ENCODE assay signal across 11 mouse cellular contexts in genomic region chr1:133736664-133737063, GRCm38 (mm10). TPM values are rescaled to one million over a fixed set of nuclear protein-coding genes. Genes with fewer than 3 reads are reported as not detected.
A peak's percentile ranks its signal among the peaks of the same experiment; 100 is the strongest.
DNase-seq lines count a peak whose midpoint lies in the region; ATAC-seq and TF ChIP-seq lines count a peak whose summit lies in the region.
"Had no signal": no experiment of that assay in that cellular context is flagged by ENCODE, and none has a peak within 500 bp of the region (broad histone marks: within the 10 kb centered on the region; RNA-seq: fewer than 3 reads in every experiment).

No protein-coding gene starts in this region.

- H3K27me3 ChIP-seq in forebrain, embryonic 14.5 days (replicated peaks; ENCODE audit: control insufficient read depth, insufficient read depth, low read length), result no peaks in the 10 kb centered on the region
- no peaks in the 10 kb centered on the region for H3K27me3 ChIP-seq in forebrain, postnatal 0 days (ENCODE audit: insufficient read depth, low read length)
- H3K27me3 ChIP-seq in liver, embryonic 12.5 days (replicated peaks), result no peaks in the 10 kb centered on the region
- no peaks in the 10 kb centered on the region for H3K27me3 ChIP-seq in liver, embryonic 11.5 days (replicated peaks; ENCODE audit: control insufficient read depth, insufficient read depth, low read length)
- no peaks in the 10 kb centered on the region for H3K27me3 ChIP-seq in embryonic facial prominence, embryonic 15.5 days
- H3K27me3 ChIP-seq in midbrain, embryonic 16.5 days (ENCODE audit: control insufficient read depth, insufficient read depth, low read depth, low read length), result no peaks in the 10 kb centered on the region
- H3K27me3 ChIP-seq: Patski had no signal

- H3K36me3 ChIP-seq in forebrain, embryonic 14.5 days (ENCODE audit: control insufficient read depth, insufficient read depth, low read length), result 0 out of 2 replicates have a peak, but pooled peaks cover 2% of the 10 kb centered on the region
- peaks cover 7% of the 10 kb centered on the region for H3K36me3 ChIP-seq in forebrain, postnatal 0 days (ENCODE audit: insufficient read depth)
- H3K36me3 ChIP-seq in liver, embryonic 12.5 days, result peaks cover 99% of the 10 kb centered on the region
- H3K36me3 ChIP-seq in liver, embryonic 11.5 days (ENCODE audit: control insufficient read depth, insufficient read depth, low read length), result peaks cover 16% of the 10 kb centered on the region
- peaks cover 27% of the 10 kb centered on the region for H3K36me3 ChIP-seq in embryonic facial prominence, embryonic 15.5 days
- no peaks in the 10 kb centered on the region for H3K36me3 ChIP-seq in midbrain, embryonic 16.5 days (ENCODE audit: control insufficient read depth, insufficient read depth, low read length)

- ATAC-seq in forebrain, embryonic 14.5 days, result peak; percentile 14; the same call in 1 of the 2 replicates
- ATAC-seq in forebrain, postnatal 0 days, result no peak
- ATAC-seq in liver, embryonic 12.5 days, result peak; percentile 36; the same call in 1 of the 2 replicates
- no peak for ATAC-seq in liver, embryonic 11.5 days (replicated peaks; ENCODE audit: low FRiP score)
- 0 out of 2 replicates have a peak, but pooled peaks have one; percentile 1 for ATAC-seq in embryonic facial prominence, embryonic 15.5 days (ENCODE audit: insufficient number of reproducible peaks, low FRiP score, low TSS enrichment, low read depth)
- peak; percentile 56 for ATAC-seq in midbrain, embryonic 16.5 days
- ATAC-seq: Patski had no signal

- H3K9ac ChIP-seq in forebrain, embryonic 14.5 days (ENCODE audit: low read length), result peak overlapping the region; percentile 88; the same call in 1 of the 2 replicates
- no peak overlapping the region for H3K9ac ChIP-seq in forebrain, postnatal 0 days
- H3K9ac ChIP-seq in liver, embryonic 12.5 days, result no peak overlapping the region
- no peak overlapping the region for H3K9ac ChIP-seq in liver, embryonic 11.5 days (ENCODE audit: low read depth, low read length)
- H3K9ac ChIP-seq in embryonic facial prominence, embryonic 15.5 days, result no peak overlapping the region
- peak overlapping the region; percentile 11; the same call in 1 of the 2 replicates for H3K9ac ChIP-seq in midbrain, embryonic 16.5 days (ENCODE audit: low read depth, low read length)

- 79% methylated on average over 7 of the region's 7 CpGs for WGBS in forebrain, embryonic 14.5 days
- whole genome bisulfite sequencing in forebrain, postnatal 0 days, result 67% methylated on average over 7 of the region's 7 CpGs
- WGBS in liver, embryonic 12.5 days (ENCODE audit: insufficient replicate concordance), result 51% methylated on average over 7 of the region's 7 CpGs
- WGBS in liver, embryonic 11.5 days, result 57% methylated on average over 7 of the region's 7 CpGs
- 66% methylated on average over 7 of the region's 7 CpGs for WGBS in embryonic facial prominence, embryonic 15.5 days
- WGBS in midbrain, embryonic 16.5 days, result 66% methylated on average over 7 of the region's 7 CpGs

- no peak overlapping the region for H3K4me2 ChIP-seq in forebrain, embryonic 14.5 days (ENCODE audit: low read length)
- H3K4me2 ChIP-seq in forebrain, postnatal 0 days (ENCODE audit: low read depth), result no peak overlapping the region
- H3K4me2 ChIP-seq in liver, embryonic 12.5 days, result no peak overlapping the region
- no peak overlapping the region for H3K4me2 ChIP-seq in liver, embryonic 11.5 days
- no peak overlapping the region for H3K4me2 ChIP-seq in embryonic facial prominence, embryonic 15.5 days (replicated peaks)
- H3K4me2 ChIP-seq in midbrain, embryonic 16.5 days (ENCODE audit: low read length), result no peak overlapping the region

- peaks cover 6% of the 10 kb centered on the region for H3K4me1 ChIP-seq in forebrain, embryonic 14.5 days (ENCODE audit: control insufficient read depth, insufficient read depth, low read length)
- no peaks in the 10 kb centered on the region for H3K4me1 ChIP-seq in forebrain, postnatal 0 days (ENCODE audit: insufficient read depth)
- H3K4me1 ChIP-seq in liver, embryonic 12.5 days, result peaks cover 18% of the 10 kb centered on the region
- H3K4me1 ChIP-seq in liver, embryonic 11.5 days (replicated peaks; ENCODE audit: control insufficient read depth, insufficient read depth, low read length), result peaks cover 9% of the 10 kb centered on the region; the same call in 1 of the 2 replicates
- peaks cover 28% of the 10 kb centered on the region for H3K4me1 ChIP-seq in embryonic facial prominence, embryonic 15.5 days
- peaks cover 4% of the 10 kb centered on the region for H3K4me1 ChIP-seq in midbrain, embryonic 16.5 days (ENCODE audit: control insufficient read depth, insufficient read depth, low read length)

- no peak for TF ChIP-seq CTCF in forebrain, postnatal 0 days (IDR thresholded peaks at IDR 0.05; ENCODE audit: low read depth)

- H3K4me3 ChIP-seq in forebrain, embryonic 14.5 days (ENCODE audit: low read depth, low read length), result no peak overlapping the region
- H3K4me3 ChIP-seq in forebrain, postnatal 0 days (ENCODE audit: low read depth, low read length), result no peak overlapping the region
- H3K4me3 ChIP-seq in liver, embryonic 12.5 days, result no peak overlapping the region
- no peak overlapping the region for H3K4me3 ChIP-seq in liver, embryonic 11.5 days (ENCODE audit: low read depth, low read length)
- no peak overlapping the region for H3K4me3 ChIP-seq in embryonic facial prominence, embryonic 15.5 days (replicated peaks)
- H3K4me3 ChIP-seq in midbrain, embryonic 16.5 days (ENCODE audit: low read depth, low read length), result no peak overlapping the region
- H3K4me3 ChIP-seq: erythroblast, embryonic 14.5 days had no signal

- DNase-seq in forebrain, embryonic 14.5 days (ENCODE audit: low spot score), result no peak
- no peak for DNase-seq in forebrain, postnatal 0 days
- no peak for DNase-seq in liver, embryonic 11.5 days (ENCODE audit: low spot score)
- no peak for DNase-seq in adrenal gland, postnatal 10 days
- DNase-seq in embryo, embryonic 10 days (ENCODE audit: low spot score), result no peak

- H3K27ac ChIP-seq in forebrain, embryonic 14.5 days (ENCODE audit: low read depth, low read length), result no peak overlapping the region
- H3K27ac ChIP-seq in forebrain, postnatal 0 days (ENCODE audit: low read depth, low read length), result no peak overlapping the region
- H3K27ac ChIP-seq in liver, embryonic 12.5 days, result no peak overlapping the region
- H3K27ac ChIP-seq in liver, embryonic 11.5 days (ENCODE audit: low read depth, low read length), result no peak overlapping the region
- no peak overlapping the region for H3K27ac ChIP-seq in embryonic facial prominence, embryonic 15.5 days (replicated peaks)
- no peak overlapping the region for H3K27ac ChIP-seq in midbrain, embryonic 16.5 days (ENCODE audit: low read length)
- H3K27ac ChIP-seq: midbrain, embryonic 12.5 days had no signal

- no peaks in the 10 kb centered on the region for H3K9me3 ChIP-seq in forebrain, embryonic 14.5 days (replicated peaks; ENCODE audit: control insufficient read depth, low read length)
- no peaks in the 10 kb centered on the region for H3K9me3 ChIP-seq in forebrain, postnatal 0 days (ENCODE audit: low read length)
- H3K9me3 ChIP-seq in liver, embryonic 12.5 days (replicated peaks), result no peaks in the 10 kb centered on the region
- H3K9me3 ChIP-seq in liver, embryonic 11.5 days (ENCODE audit: control insufficient read depth, low read length), result no peaks in the 10 kb centered on the region
- H3K9me3 ChIP-seq in embryonic facial prominence, embryonic 15.5 days (replicated peaks), result no peaks in the 10 kb centered on the region
- H3K9me3 ChIP-seq in midbrain, embryonic 16.5 days (replicated peaks; ENCODE audit: control insufficient read depth, low read length, poor library complexity, severe bottlenecking), result no peaks in the 10 kb centered on the region
- H3K9me3 ChIP-seq: midbrain, embryonic 12.5 days had no signal

RNA-seq across cellular contexts. Expression of gene Lax1, which starts 46.8 kb away (rescaled TPM):
- not detected in 2 replicates for polyA plus RNA-seq in forebrain, embryonic 14.5 days (2014; fragmentation: Nextera tagmentation; extraction: Ambion mirVana)
- 0.14 TPM in 1 of 2 replicates, not detected in the other for total RNA-seq in forebrain, postnatal 0 days (2014; rRNA removed)
- 0.10 TPM in 1 of 2 replicates, not detected in the other for polyA plus RNA-seq in forebrain, postnatal 0 days (2015; fragmentation: Nextera tagmentation; extraction: Ambion mirVana)
- 0.61 TPM in 2 replicates for polyA plus RNA-seq in liver, embryonic 12.5 days (2016; fragmentation: Nextera tagmentation; extraction: Ambion mirVana)
- polyA plus RNA-seq in liver, embryonic 11.5 days (2014; fragmentation: Nextera tagmentation; extraction: Ambion mirVana), result 0.62 and 0.78 TPM in 2 replicates
- 0.45 and 0.53 TPM in 2 replicates for polyA plus RNA-seq in embryonic facial prominence, embryonic 15.5 days (2015; fragmentation: Nextera tagmentation; extraction: Ambion mirVana)
- 0.08 TPM in 1 of 2 replicates, not detected in the other for polyA plus RNA-seq in midbrain, embryonic 16.5 days (2015; fragmentation: Nextera tagmentation; extraction: Ambion mirVana)
- 1 to 10 TPM; 1.7 to 2.0 TPM for total RNA-seq in adrenal gland, postnatal 10 days (2021)

Comparison
In these comparisons a context has a peak if more than half of its experiments do, and no peak if none do; other contexts are left out.
1. ATAC-seq: peak in forebrain, embryonic 14.5 days (single experiment), liver, embryonic 12.5 days (single experiment), embryonic facial prominence, embryonic 15.5 days (single experiment) and midbrain, embryonic 16.5 days (single experiment); none in forebrain, postnatal 0 days (single experiment) and liver, embryonic 11.5 days (single experiment).
2. H3K9ac ChIP-seq: peak in forebrain, embryonic 14.5 days (single experiment) and midbrain, embryonic 16.5 days (single experiment); none in forebrain, postnatal 0 days (single experiment), liver, embryonic 12.5 days (single experiment), liver, embryonic 11.5 days (single experiment) and embryonic facial prominence, embryonic 15.5 days (single experiment).